Mouse (Mus musculus) thymus, postnatal 0 days (tissue): ENCODE results near the gene Anapc2. TPM values are rescaled to one million over a fixed set of nuclear protein-coding genes. Genes with fewer than 3 reads are reported as not detected.
A peak's percentile ranks its signal among the peaks of the same experiment; 100 is the strongest.
"Not testable (repeated sequence)": the region's sequence is repeated elsewhere in the genome, so short reads cannot be mapped to it uniquely, and the experiment has no call there.

Experiments used
- DNase-seq: peaks from one replicate; pipeline ENCODE4 v3.0.0-alpha.2; 2015; ENCODE audit warnings: low spot score
- polyA plus RNA-seq: library from polyadenylated mRNA; unstranded; fragments of >200 nt; fragmentation: Nextera tagmentation; extraction: Ambion mirVana; gene quantifications from 2 replicates; pipeline ENCODE4 v1.2.1, GENCODE M21; 2015

Anapc2 gene
- polyA plus RNA-seq, 1 experiment from 2014 or later: 80.6 TPM

- peak; percentile 53 for DNase-seq
Observed at GRCm38 (mm10) chr2:25240723-25241437, 31.4 kb upstream of the Anapc2 start.

GRCm38 (mm10) chr2:25241438-25241775 lies 30.9 kb upstream of the Anapc2 start:
- DNase-seq: no peak

- peak; percentile 31 for DNase-seq
Observed at GRCm38 (mm10) chr2:25242101-25242506, 30.2 kb upstream of the Anapc2 start, which contains the start of the genes Rnf208 and Cysrt1. TSS of gene Rnf208 (plus strand) at chr2:25242255. TSS of gene Cysrt1 (minus strand) at chr2:25242452.

- DNase-seq: no peak
Observed at GRCm38 (mm10) chr2:25243342-25243741, 28.9 kb upstream of the Anapc2 start.

GRCm38 (mm10) chr2:25244144-25244543 lies 28.1 kb upstream of the Anapc2 start:
- no peak for DNase-seq

GRCm38 (mm10) chr2:25246183-25247072 lies 25.9 kb upstream of the Anapc2 start, which contains the start of gene AL732309.1:
TSS of gene AL732309.1 (minus strand) at chr2:25246863.
- no peak for DNase-seq

GRCm38 (mm10) chr2:25252331-25252730 lies 19.9 kb upstream of the Anapc2 start:
- DNase-seq: peak; percentile 50

- peak; percentile 94 for DNase-seq
Observed at GRCm38 (mm10) chr2:25255284-25255779, 16.9 kb upstream of the Anapc2 start, which contains the start of gene Tmem203. TSS of gene Tmem203 (plus strand) at chr2:25255439.

- peak; percentile 71 for DNase-seq
Observed at GRCm38 (mm10) chr2:25256443-25257109, 15.7 kb upstream of the Anapc2 start.

- not testable (repeated sequence) for DNase-seq
Observed at GRCm38 (mm10) chr2:25257250-25257649, 15.0 kb upstream of the Anapc2 start.

- DNase-seq: no peak
Observed at GRCm38 (mm10) chr2:25258887-25259286, 13.4 kb upstream of the Anapc2 start.

GRCm38 (mm10) chr2:25261870-25262269 lies 10.4 kb upstream of the Anapc2 start:
- no peak for DNase-seq

- DNase-seq: peak; percentile 95
Observed at GRCm38 (mm10) chr2:25262291-25262767, 9.9 kb upstream of the Anapc2 start, which contains the start of gene Tprn. TSS of gene Tprn (plus strand) at chr2:25262618.

GRCm38 (mm10) chr2:25262795-25263622 lies 9.3 kb upstream of the Anapc2 start:
- DNase-seq: peak; percentile 73

- DNase-seq: no peak
Observed at GRCm38 (mm10) chr2:25263623-25264285, 8.5 kb upstream of the Anapc2 start.

- DNase-seq: no peak
Observed at GRCm38 (mm10) chr2:25264286-25264660, 8.0 kb upstream of the Anapc2 start.

GRCm38 (mm10) chr2:25264851-25265250 lies 7.4 kb upstream of the Anapc2 start:
- no peak for DNase-seq

GRCm38 (mm10) chr2:25265897-25266656 lies 6.2 kb upstream of the Anapc2 start:
- no peak for DNase-seq

- no peak for DNase-seq
Observed at GRCm38 (mm10) chr2:25266720-25267119, 5.6 kb upstream of the Anapc2 start.
